Mouse (Mus musculus): ENCODE data around the gene Dnajc27. TPM values are rescaled to one million over a fixed set of nuclear protein-coding genes. Genes with fewer than 3 reads are reported as not detected.

Gene Dnajc27
- total RNA-seq, 2 experiments from 2014 or later: 6.8 to 7.3 TPM

- DNase-seq: no peak
- intact Hi-C loops (cut with DNase I): no loop called here
Measured at GRCm38 (mm10) chr12:4078069-4078468, 4.3 kb upstream of the Dnajc27 start.

GRCm38 (mm10) chr12:4080311-4080710 is 2.1 kb upstream of the Dnajc27 start:
- peak; percentile 81 to 89 for DNase-seq
- intact Hi-C loops (cut with DNase I): loop anchor here (1.0 to 5.0 kb wide), 3 partner anchors 97 to 418 kb away; no protein-coding TSS in a partner anchor

- DNase-seq: no peak
- intact Hi-C loops (cut with DNase I): loop anchor here (5.0 kb wide), 1 partner anchor 421 kb away; no protein-coding TSS in a partner anchor
Measured at GRCm38 (mm10) chr12:4083441-4083840, 1.1 kb downstream of the Dnajc27 start.

- intact Hi-C loops (cut with DNase I): loop anchor here (1.0 kb wide), 2 partner anchors 101 to 441 kb away; no protein-coding TSS in a partner anchor
- peak; percentile 82 to 89 for DNase-seq
Measured at GRCm38 (mm10) chr12:4107383-4107782, 25.0 kb downstream of the Dnajc27 start.

- no peak for DNase-seq
- intact Hi-C loops (cut with DNase I): no loop called here
Measured at GRCm38 (mm10) chr12:4116132-4116531, 33.7 kb downstream of the Dnajc27 start.

GRCm38 (mm10) chr12:4117136-4117535 is 34.8 kb downstream of the Dnajc27 start:
- DNase-seq: no peak
- intact Hi-C loops (cut with DNase I): no loop called here

- DNase-seq: no peak
- intact Hi-C loops (cut with DNase I): no loop called here
Measured at GRCm38 (mm10) chr12:4117579-4117978, 35.2 kb downstream of the Dnajc27 start.

GRCm38 (mm10) chr12:4127346-4127745 is 45.0 kb downstream of the Dnajc27 start:
- intact Hi-C loops (cut with DNase I): no loop called here

GRCm38 (mm10) chr12:4132941-4133846 is 50.8 kb downstream of the Dnajc27 start, which contains the start of gene Adcy3:
TSS of gene Adcy3 (plus strand) at chr12:4133103.
- DNase-seq: peak; percentile 61 to 63
- intact Hi-C loops (cut with DNase I): no loop called here

More at GRCm38 (mm10) chr12:4127346-4127745, 45.0 kb downstream of the Dnajc27 start:
- DNase-seq: no peak

- intact Hi-C loops (cut with DNase I): no loop called here
- DNase-seq: no peak
Measured at GRCm38 (mm10) chr12:4133847-4134212, 51.4 kb downstream of the Dnajc27 start.

- intact Hi-C loops (cut with DNase I): no loop called here
- DNase-seq: no peak
Measured at GRCm38 (mm10) chr12:4143179-4143578, 60.8 kb downstream of the Dnajc27 start.

- no peak for DNase-seq
- intact Hi-C loops (cut with DNase I): no loop called here
Measured at GRCm38 (mm10) chr12:4150936-4151335, 68.6 kb downstream of the Dnajc27 start.

GRCm38 (mm10) chr12:4151969-4152368 is 69.6 kb downstream of the Dnajc27 start:
- peak; percentile 39 to 51 for DNase-seq
- intact Hi-C loops (cut with DNase I): no loop called here

- intact Hi-C loops (cut with DNase I): no loop called here
- peak; percentile 29 to 43 for DNase-seq
Measured at GRCm38 (mm10) chr12:4157466-4157865, 75.1 kb downstream of the Dnajc27 start.

GRCm38 (mm10) chr12:4158179-4158578 is 75.8 kb downstream of the Dnajc27 start:
- intact Hi-C loops (cut with DNase I): no loop called here
- DNase-seq: no peak

- intact Hi-C loops (cut with DNase I): no loop called here
- DNase-seq: no peak
Measured at GRCm38 (mm10) chr12:4158868-4159632, 76.7 kb downstream of the Dnajc27 start.

Other genes with a start within 250 kb of the Dnajc27 start
- under 1 TPM in 1 of 2 experiments, not detected in 1; 0.72 TPM for gene Pomc, start 127.6 kb upstream of the Dnajc27 start, total RNA-seq (2021)
- 10 to 100 TPM in 1 of 2 experiments, 1 to 10 TPM in 1; 9.8 to 15.8 TPM for gene Efr3b, start 43.7 kb upstream of the Dnajc27 start, total RNA-seq (2021)
- gene Adcy3, start 50.5 kb downstream of the Dnajc27 start, total RNA-seq (2021): 10 to 100 TPM in 1 of 2 experiments, 1 to 10 TPM in 1; 7.1 to 20.2 TPM
- gene Ptrhd1, start 151.4 kb downstream of the Dnajc27 start, total RNA-seq (2021): 1 to 10 TPM; 4.8 to 5.0 TPM
- 1 to 10 TPM; 5.0 to 5.3 TPM for gene Cenpo, start 151.7 kb downstream of the Dnajc27 start, total RNA-seq (2021)